Mouse (Mus musculus): Measurements from ENCODE around the gene Atrnl1. TPM values are rescaled to one million over a fixed set of nuclear protein-coding genes. Genes with fewer than 3 reads are reported as not detected.

The Atrnl1 gene
- 4.9 and 6.6 TPM in 2 replicates for total RNA-seq (2017)

DNA sequence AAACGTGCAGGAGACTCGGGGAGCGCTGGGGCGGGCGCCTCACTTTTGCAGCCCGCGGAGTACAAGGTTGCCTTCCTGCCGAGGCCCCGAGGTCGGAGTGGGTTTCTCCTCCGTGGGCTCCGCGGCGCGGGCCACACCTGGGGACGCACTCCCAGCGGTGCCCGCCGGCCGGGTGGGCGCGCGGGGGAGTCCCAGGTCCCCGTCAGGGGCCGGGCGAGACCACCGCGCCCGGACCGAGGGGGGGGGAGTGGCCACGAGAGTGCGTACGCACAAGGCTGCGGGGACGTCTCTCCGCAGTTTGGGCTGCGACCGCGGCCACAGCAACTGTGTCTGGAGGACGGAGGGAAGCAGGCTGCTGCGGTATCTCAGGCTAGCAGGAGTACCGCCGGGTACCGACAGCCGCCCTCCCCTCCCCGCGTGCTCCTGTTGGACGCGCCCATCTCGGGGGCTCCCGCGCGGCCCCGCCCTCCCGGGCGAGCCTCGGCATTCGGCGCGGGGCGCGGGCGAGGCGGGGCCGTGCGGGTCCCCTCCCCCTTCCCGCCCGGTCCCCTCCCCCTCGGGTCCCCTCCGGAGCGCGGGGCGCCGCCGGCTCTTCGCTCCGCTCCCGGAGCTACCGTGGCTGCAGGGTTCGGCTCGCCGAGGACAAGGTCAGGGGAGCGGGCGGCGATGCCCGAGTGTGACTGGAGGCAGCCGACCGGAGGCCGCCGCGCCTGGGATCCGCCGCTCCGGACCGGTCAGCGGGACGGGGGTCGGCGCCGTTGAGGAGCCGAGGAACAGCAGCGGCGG, at the start of gene Atrnl1:
Gene Atrnl1, plus strand, starts transcription at position 559 of the 786 bp plus-strand sequence.
- peak; percentile 67 for ATAC-seq (replicated peaks; ENCODE audit: low read depth, poor library complexity, severe bottlenecking)

- no peak for ATAC-seq (replicated peaks; ENCODE audit: low read depth, poor library complexity, severe bottlenecking)
Measured at GRCm38 (mm10) chr19:57561486-57561885, 49.3 kb upstream of the Atrnl1 start.

GRCm38 (mm10) chr19:57569040-57569439, 41.8 kb upstream of the Atrnl1 start:
- no peak for ATAC-seq (replicated peaks; ENCODE audit: low read depth, poor library complexity, severe bottlenecking)

DNA sequence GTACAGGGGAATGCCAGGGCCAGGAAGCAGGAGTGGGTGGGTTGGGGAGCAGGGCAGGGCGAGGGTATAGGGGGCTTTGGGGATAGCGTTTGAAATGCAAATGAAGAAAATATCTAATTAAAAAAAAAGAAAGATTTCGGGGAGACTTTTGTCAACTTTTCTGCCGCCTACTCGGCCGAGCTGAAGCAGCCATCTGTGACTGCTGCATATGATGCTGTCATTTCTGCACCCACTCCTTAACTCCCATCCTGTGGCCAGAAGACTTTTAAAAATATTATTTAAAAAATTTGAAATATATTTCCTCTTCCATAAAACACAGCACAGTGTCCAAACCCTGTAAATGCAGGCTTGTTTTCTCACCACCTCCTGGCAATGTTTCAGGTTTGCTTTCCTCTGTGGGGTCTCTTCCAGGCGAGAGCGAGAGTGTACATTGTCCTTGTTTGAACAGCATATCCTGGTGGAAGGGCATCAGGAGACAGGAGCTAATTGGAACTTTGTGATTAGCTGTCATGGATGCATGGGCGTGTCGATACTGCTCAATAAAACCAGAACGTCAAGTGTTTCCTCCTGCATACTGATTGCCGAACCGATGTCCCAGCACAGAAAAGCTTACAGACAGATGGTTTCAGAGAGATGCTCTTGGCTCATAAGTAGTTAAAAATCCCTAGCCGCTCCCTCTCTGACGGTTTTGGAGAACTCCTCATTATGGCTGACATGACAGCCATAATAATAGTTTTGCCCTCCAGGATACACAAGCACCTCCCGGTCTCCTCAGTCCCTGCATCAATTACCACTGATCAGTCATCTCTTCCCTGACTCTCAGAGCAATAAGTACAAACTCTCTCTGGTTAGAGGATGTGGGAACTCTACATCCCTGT, 38.2 kb upstream of the Atrnl1 start:
- ATAC-seq (replicated peaks; ENCODE audit: low read depth, poor library complexity, severe bottlenecking): no peak

DNA sequence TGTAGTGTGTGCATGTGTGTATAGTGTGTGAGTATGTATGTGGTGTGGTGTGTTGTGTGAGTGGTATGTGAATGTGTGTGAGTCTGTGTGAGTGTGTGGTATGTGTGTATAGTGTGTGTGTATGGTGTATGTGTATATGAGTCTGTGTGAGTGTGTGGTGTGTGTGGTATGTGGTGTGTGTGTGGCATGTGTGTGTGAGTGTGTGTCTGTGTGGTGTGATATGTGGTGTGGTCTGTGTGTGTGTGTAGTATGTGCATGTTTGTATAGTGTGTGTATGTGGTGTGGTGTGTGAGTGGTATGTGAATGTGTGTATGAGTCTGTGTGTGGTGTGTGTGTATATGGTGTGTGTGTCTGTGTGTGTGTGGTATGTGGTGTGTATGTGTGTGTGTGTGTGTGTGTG, 37.4 kb upstream of the Atrnl1 start:
- ATAC-seq (replicated peaks; ENCODE audit: low read depth, poor library complexity, severe bottlenecking): no peak

GRCm38 (mm10) chr19:57575027-57575426, 35.8 kb upstream of the Atrnl1 start:
- no peak for ATAC-seq (replicated peaks; ENCODE audit: low read depth, poor library complexity, severe bottlenecking)

- no peak for ATAC-seq (replicated peaks; ENCODE audit: low read depth, poor library complexity, severe bottlenecking)
Measured at GRCm38 (mm10) chr19:57576836-57577235, 34.0 kb upstream of the Atrnl1 start.

DNA sequence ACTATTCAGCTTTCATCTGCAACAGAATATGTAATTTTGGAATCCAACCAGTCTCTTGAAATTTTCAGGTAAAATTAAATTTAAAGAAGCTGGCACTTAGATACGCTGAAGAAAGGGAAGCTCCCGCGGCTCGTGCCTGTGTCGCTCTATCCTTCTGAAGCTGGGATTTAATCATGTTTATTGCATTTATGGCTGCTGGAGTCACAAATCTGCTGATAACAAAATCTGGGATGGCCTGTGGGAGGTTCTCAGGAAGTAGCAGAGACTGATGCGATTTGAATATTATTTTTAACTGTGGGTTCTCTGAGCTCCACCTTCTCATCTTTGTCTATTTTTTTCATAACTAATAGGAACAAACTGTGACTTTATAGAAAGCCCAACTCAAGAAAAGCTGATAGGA, 33.6 kb upstream of the Atrnl1 start:
- no peak for ATAC-seq (replicated peaks; ENCODE audit: low read depth, poor library complexity, severe bottlenecking)

DNA sequence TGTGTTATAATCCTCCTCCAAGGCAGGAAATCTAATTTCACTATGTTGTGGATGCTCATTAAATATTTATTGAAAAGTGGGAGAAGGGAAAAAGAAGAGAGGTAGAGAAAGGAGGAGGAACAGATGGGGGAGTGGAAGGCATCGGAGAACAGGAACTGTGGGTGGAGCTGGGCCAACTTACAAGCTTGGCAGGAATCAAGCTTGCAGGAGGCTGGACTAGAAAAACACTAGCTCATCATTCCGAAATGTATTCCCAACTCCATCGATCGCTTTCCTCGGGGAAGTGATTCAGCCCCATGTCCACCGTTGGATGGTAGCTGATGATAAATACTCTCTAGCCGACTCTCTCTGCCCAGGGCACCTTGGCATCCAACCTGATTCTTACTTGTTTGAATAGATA, 29.9 kb upstream of the Atrnl1 start:
- no peak for ATAC-seq (replicated peaks; ENCODE audit: low read depth, poor library complexity, severe bottlenecking)

DNA sequence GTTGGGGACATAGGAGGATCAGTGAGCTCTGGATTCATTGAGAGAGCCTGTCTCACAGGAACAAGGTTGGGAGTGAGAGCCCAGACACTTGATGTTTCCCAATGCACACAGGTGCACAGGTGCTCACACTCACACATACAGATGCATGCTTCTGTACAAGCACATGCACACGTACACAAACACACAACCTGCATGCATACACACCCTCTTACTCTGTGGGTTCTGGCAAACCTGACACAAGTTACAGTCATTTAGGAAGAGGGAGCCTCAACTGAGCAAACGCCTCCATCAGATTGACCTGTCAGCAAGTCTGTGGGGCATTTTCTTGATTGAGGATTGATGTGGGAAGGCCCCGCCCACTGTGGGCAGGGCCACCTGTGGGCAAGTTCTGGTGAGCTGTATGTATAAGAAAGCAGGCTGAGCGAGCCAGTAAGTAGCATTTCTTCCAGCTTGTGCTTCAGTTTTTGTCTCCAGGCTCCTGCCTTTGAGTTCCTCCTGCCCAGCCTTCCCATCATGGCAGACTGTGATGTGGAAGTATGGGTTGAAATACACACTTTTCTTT, 25.5 kb upstream of the Atrnl1 start:
- ATAC-seq (replicated peaks; ENCODE audit: low read depth, poor library complexity, severe bottlenecking): no peak

DNA sequence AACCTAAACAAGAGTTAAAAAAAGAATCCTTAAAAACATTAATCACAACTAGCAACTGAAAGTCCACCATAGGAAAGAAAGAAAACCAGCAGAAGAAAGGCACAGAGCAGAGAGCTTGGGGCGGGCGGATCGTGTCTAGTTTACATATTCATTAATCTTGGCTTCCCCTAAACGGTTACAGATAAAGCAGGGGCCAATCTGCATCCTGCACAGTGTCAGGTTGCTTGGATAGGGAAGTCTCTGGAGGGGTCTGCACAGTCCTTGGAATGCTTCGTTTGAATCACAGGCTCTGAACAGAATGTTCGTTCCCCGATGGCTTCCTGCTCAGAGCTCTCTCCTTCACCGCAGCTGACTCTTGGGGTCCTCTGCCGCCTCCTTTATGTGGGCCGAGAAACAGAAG, 24.7 kb upstream of the Atrnl1 start:
- ATAC-seq (replicated peaks; ENCODE audit: low read depth, poor library complexity, severe bottlenecking): peak; percentile 74

DNA sequence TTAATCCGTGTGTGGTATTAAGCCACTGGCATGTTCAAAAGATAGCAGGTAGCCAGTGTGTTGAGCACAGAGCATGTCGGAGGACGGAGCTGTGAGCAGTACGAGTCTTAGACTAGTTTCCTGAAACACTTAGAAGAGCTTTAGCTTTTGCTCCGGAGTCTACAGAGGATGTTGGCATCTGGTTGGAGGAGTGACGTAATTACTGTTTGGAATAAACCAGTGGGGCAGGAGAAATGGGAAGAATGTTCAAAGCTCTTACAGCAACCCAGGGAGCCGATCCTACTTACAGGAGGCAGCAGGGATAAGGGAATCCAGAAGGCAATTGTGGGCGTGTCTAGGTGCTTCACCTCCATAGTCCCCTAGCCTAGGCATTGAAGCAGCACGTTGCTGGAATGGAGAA, 21.3 kb upstream of the Atrnl1 start:
- no peak for ATAC-seq (replicated peaks; ENCODE audit: low read depth, poor library complexity, severe bottlenecking)

- ATAC-seq (replicated peaks; ENCODE audit: low read depth, poor library complexity, severe bottlenecking): peak; percentile 67; the same call in 1 of the 2 replicates
Measured at GRCm38 (mm10) chr19:57590895-57591294, 19.9 kb upstream of the Atrnl1 start.

DNA sequence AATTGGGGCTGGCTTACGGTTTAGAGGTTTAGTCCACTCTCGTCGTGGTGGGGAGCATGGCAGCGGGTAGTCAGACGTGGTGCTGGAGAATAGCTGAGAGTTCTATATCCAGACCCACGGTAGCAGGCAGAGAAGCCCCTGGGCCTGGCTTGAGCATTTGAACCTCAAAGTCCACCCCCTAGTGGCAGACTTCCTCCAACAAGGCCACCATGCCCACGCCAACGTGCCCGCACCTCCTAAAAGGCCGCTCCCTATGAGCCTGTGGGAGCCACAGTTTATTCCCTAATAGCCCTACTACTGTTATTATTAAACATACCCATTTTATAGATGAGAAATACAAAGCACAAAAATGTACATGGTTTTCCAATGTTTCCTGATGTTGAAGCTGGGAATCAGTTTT, 19.2 kb upstream of the Atrnl1 start:
- 0 out of 2 replicates have a peak, but pooled peaks have one; percentile 52 for ATAC-seq (replicated peaks; ENCODE audit: low read depth, poor library complexity, severe bottlenecking)

- ATAC-seq (replicated peaks; ENCODE audit: low read depth, poor library complexity, severe bottlenecking): no peak
Measured at GRCm38 (mm10) chr19:57592355-57592754, 18.5 kb upstream of the Atrnl1 start.

GRCm38 (mm10) chr19:57599126-57599525, 11.7 kb upstream of the Atrnl1 start:
- no peak for ATAC-seq (replicated peaks; ENCODE audit: low read depth, poor library complexity, severe bottlenecking)

DNA sequence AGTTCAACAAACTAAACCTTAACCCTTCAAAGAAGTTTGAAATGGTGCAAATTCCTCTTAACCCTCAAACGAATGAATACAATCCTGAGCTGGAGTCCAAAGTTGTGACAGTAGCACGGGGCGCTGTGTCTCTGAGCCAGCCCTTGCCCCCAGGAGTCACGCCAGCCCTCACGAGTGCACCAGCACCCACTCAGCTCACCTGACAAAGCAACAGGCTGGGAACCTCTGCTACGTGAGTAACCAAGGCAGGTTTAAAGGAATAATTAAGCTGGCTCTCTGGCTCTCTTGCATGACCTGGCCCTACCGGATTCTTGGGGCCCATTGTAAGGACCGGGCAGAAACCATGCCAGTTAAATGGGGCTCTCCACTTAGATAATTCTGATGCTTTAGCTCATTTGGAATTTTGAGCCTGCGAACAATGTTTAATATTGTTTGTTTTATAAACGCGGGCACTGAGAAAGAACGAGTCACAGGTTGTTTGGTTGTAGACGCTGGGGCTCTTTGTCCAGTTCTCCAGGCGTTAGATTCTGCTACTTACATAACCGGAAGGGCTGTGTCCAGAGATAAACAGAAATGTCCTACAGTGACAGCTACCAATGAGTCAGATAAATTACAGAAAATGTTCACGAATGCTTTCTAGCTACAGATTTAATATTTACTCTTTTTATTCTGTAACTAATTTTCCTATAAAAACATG, 10.5 kb upstream of the Atrnl1 start:
- no peak for ATAC-seq (replicated peaks; ENCODE audit: low read depth, poor library complexity, severe bottlenecking)

DNA sequence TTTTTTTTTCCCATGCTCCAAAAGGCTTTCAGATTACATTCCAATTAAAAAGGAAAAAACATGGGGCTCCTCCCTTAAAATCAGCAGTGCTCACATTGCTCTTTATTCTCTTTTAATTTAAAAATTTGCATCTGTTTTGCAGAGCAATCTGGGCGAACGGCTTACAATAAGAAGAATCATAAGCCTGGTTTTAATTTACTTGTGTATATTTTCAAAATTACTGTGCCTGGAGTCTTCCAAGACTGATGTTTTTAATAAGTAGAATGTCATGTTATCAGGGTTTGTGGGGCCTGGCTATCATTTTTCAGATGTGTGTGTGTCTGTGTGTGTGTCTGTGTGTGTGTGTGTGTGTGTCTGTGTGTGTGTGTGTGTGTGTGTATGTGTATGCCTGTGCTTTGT, 9.9 kb upstream of the Atrnl1 start:
- no peak for ATAC-seq (replicated peaks; ENCODE audit: low read depth, poor library complexity, severe bottlenecking)

- no peak for ATAC-seq (replicated peaks; ENCODE audit: low read depth, poor library complexity, severe bottlenecking)
Measured at GRCm38 (mm10) chr19:57603593-57603992, 7.2 kb upstream of the Atrnl1 start.

DNA sequence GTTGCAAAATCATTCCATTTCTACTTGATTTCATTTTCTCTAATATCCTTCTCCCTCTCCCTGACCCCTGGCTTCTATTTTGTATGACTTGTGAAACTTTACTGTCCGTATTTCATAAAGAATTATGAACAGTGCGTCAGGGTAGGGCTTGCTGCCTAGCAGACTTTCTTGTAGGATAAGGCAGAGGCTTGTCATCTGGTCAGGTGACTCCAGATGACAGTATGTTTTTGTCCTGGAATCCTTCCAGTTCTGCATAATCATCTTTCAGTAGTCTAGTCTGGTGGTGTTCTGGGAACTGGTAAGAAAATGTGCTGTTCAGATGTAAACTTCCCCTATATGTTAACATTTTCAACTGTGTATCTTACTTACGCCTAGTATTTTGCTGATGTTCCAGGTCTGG, 4.9 kb upstream of the Atrnl1 start:
- ATAC-seq (replicated peaks; ENCODE audit: low read depth, poor library complexity, severe bottlenecking): no peak

Data from common myeloid progenitor, adult 5-6 weeks (primary cell).